ENCODE assay signal across 21 mouse cellular contexts in genomic region chr7:25485061-25485460, GRCm38 (mm10). TPM values are rescaled to one million over a fixed set of nuclear protein-coding genes. Genes with fewer than 3 reads are reported as not detected.
"Had no signal": no experiment of that assay in that cellular context is flagged by ENCODE, and none has a peak within 500 bp of the region (broad histone marks: within the 10 kb centered on the region; RNA-seq: fewer than 3 reads in every experiment).

No protein-coding gene starts in this region.

- H3K9me3 ChIP-seq: midbrain, embryonic 10.5 days; midbrain, embryonic 12.5 days; neural tube, embryonic 13.5 days; neural tube, embryonic 15.5 days; stomach, embryonic 15.5 days had no signal

- H3K4me3 ChIP-seq: midbrain, embryonic 10.5 days; midbrain, embryonic 12.5 days; myocyte; neural tube, embryonic 13.5 days; neural tube, embryonic 15.5 days; stomach, embryonic 15.5 days had no signal

- H3K27ac ChIP-seq: liver, embryonic 14.5 days; midbrain, embryonic 10.5 days; midbrain, embryonic 12.5 days; neural tube, embryonic 13.5 days; neural tube, embryonic 15.5 days; stomach, embryonic 15.5 days; stomach, postnatal 0 days had no signal

- DNase-seq: lung, adult 18-20 months; lung, embryonic 14.5 days; lung, postnatal 10 days; lung, postnatal 4 days; midbrain, embryonic 14.5 days; right cerebral cortex, postnatal 14 days; thymus, adult 2 months; thymus, postnatal 25 days; thymus, postnatal 4 days had no signal

- H3K4me1 ChIP-seq: neural tube, embryonic 13.5 days; neural tube, embryonic 15.5 days; stomach, embryonic 15.5 days had no signal

- H3K36me3 ChIP-seq: midbrain, embryonic 10.5 days; midbrain, embryonic 12.5 days; neural tube, embryonic 13.5 days; neural tube, embryonic 15.5 days; stomach, embryonic 15.5 days had no signal

- H3K27me3 ChIP-seq: midbrain, embryonic 12.5 days; neural tube, embryonic 13.5 days; neural tube, embryonic 15.5 days; stomach, embryonic 15.5 days had no signal

RNA-seq across cellular contexts. Expression of gene Ceacam1, which starts 7.7 kb away (rescaled TPM):
- polyA plus RNA-seq: myocyte had no signal

RNA-seq across cellular contexts. Expression of gene Ceacam2, which starts 54.6 kb away (rescaled TPM):
- total RNA-seq: megakaryocyte-erythroid progenitor cell, adult 5-6 weeks had no signal
- polyA plus RNA-seq: liver, embryonic 16.5 days; lung, embryonic 14.5 days; midbrain, embryonic 10.5 days; midbrain, embryonic 12.5 days; midbrain, embryonic 16.5 days; myocyte; neural tube, embryonic 11.5 days; stomach, embryonic 15.5 days; stomach, postnatal 0 days had no signal
